Mouse (Mus musculus) thymus, adult 2 months (tissue): ENCODE data around the gene Ciz1. TPM values are rescaled to one million over a fixed set of nuclear protein-coding genes. Genes with fewer than 3 reads are reported as not detected.

ENCODE experiments used
- DNase-seq: peaks from one replicate; pipeline ENCODE4 v3.0.0; 2021
- H3K27ac ChIP-seq: fragments of 200-500 bp; 2 replicates; pipeline ENCODE4 v1.5.1; 2012; ENCODE audit warnings: low read length, control low read depth; ENCODE audit not compliant: control insufficient read depth, insufficient read depth
- H3K27me3 ChIP-seq: fragments of 200-500 bp; 2 replicates; pipeline ENCODE4 v1.6.1; 2012; ENCODE audit warnings: mild to moderate bottlenecking, low read length, moderate library complexity, mixed read lengths; ENCODE audit not compliant: control insufficient read depth, insufficient read depth
- H3K36me3 ChIP-seq: fragments of 200-500 bp; 2 replicates; pipeline ENCODE4 v1.6.1; 2012; ENCODE audit warnings: mild to moderate bottlenecking, low read length, moderate library complexity; ENCODE audit not compliant: control insufficient read depth, insufficient read depth
- H3K4me1 ChIP-seq: fragments of 200-500 bp; replicated peaks from 2 replicates; pipeline ENCODE4 v1.6.1; 2012; ENCODE audit warnings: low read length; ENCODE audit not compliant: control insufficient read depth, insufficient read depth
- H3K4me3 ChIP-seq: fragments of 200-500 bp; 2 replicates; pipeline ENCODE4 v1.5.1; 2012; ENCODE audit warnings: mild to moderate bottlenecking, low read length, control low read depth, moderate library complexity; ENCODE audit not compliant: control insufficient read depth, insufficient read depth
- CTCF ChIP-seq: fragments of 200-500 bp; IDR thresholded peaks from 2 replicates; pipeline ENCODE4 v1.5.1; 2012; ENCODE audit warnings: mild to moderate bottlenecking, control low read depth, low read length, moderate library complexity, borderline replicate concordance; ENCODE audit not compliant: control insufficient read depth, poor library complexity, insufficient read depth; ENCODE audit errors: extremely low read depth
- POLR2A ChIP-seq: fragments of 200-500 bp; IDR thresholded peaks from 2 replicates; pipeline ENCODE4 v1.6.1; 2012; ENCODE audit warnings: mild to moderate bottlenecking, low read length, control low read depth, moderate library complexity; ENCODE audit not compliant: control insufficient read depth, poor library complexity, insufficient read depth; ENCODE audit errors: extremely low read depth
- WGBS: fragments of 180-500 bp; shearing (Covaris S2); methylation state at CpG from one replicate; pipeline ENCODE4 v1.1.7; 2018; 5-methylcytosine and 5-hydroxymethylcytosine counted together
- polyA plus RNA-seq: library from polyadenylated mRNA; depleted of rRNA; stranded (reverse); fragments of >200 nt; gene quantifications from 2 replicates; pipeline ENCODE4 v1.2.3, GENCODE M21; 2012

Ciz1 gene
- polyA plus RNA-seq, 1 experiment = 517 TPM

DNA sequence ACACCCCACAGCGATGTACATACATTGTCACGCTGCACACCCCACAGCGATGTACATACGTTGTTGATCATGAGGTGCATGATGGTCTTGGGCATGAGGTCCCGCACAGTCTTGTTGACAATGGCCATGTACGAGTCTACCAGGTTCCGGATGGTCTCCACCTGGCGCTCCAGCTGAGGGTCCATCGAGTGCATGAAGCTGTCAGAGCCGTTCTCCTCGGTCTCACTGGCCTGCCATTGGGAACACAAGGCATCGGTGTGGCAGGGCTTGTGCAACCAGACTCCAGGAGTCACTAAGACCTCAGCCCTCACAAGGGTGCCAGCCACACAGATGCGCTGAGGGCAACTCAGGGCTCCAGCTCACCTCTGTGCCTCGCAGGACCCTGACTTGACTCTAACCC lies 37.3 kb upstream of the Ciz1 start:
- DNase-seq = no peak
- H3K27ac ChIP-seq = no peak overlapping the region
- TF ChIP-seq CTCF (no peak), POLR2A (no peak)
- H3K4me3 ChIP-seq = no peak overlapping the region
- peaks cover 14% of the 10 kb centered on the region; the same call in 1 of the 2 replicates for H3K27me3 ChIP-seq
- H3K36me3 ChIP-seq = no peaks in the 10 kb centered on the region
- 95% methylated on average over 14 of the region's 14 CpGs for WGBS
- peaks cover 11% of the 10 kb centered on the region for H3K4me1 ChIP-seq

DNA sequence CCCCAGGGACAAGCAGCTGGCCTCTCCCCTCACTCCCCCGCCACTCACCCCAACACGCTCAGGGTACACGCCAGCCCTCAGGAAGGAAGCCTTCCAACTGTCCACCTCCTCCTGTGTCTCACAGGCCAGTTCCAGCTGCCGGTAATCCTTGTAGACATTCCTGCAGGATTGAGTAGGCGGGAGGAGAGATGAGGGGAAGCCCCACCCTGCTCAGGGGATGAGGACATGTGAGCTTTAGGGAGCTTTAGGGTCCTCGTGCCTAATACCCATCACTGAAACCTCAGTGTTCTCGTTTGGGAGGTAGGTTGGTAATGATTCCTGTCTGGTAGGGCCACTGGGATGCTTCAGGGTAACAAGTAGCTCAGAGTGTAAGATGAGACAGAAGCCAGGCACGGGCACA lies 36.4 kb upstream of the Ciz1 start:
- TF ChIP-seq CTCF = no peak
- TF ChIP-seq POLR2A = no peak
- WGBS = 79% methylated on average over 8 of the region's 8 CpGs
- Histone ChIP-seq H3K27me3 (peaks cover 14% of the 10 kb centered on the region; the same call in 1 of the 2 replicates), H3K36me3 (no peaks in the 10 kb centered on the region), H3K27ac (no peak overlapping the region), H3K4me3 (no peak overlapping the region), H3K4me1 (peaks cover 11% of the 10 kb centered on the region)
- no peak for DNase-seq

DNA sequence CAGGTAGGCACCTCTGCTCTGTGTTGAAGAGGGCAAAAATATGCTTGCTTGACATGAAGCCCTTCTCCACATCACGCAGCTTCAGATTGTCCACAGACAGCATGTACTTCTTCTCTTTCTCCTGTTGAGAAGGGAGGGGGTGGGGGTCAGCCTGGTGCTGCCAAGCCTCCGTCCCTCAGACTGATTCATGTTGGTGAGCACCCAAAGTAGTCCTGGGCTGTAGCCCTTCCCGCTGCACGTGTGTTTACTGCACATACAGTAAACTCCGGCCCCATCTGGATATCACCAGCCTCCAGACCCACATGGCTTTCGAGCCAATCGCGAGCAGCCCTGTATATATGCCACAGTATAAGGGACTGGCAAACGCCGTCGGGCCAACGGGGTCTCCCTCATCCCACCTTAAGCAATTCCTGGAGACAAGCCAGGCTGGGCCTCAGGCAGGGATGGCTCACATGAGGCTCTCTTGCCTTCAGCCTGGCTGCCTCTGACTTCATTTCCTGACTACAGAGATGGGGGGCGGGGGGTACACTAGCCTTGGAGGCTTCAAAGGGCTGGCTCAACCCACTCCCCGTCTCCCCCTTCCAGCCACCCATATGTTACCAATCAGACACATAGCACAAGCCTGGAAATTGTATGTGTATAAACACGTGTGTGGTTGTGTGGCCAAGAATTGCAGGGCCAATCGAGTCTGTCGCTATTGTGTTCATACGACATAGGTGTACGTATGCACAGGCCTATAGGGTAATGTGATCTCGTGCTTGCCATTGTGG lies 35.1 kb upstream of the Ciz1 start:
- WGBS = 78% methylated on average over 20 of the region's 20 CpGs
- Histone ChIP-seq H3K36me3 (no peaks in the 10 kb centered on the region), H3K4me1 (peaks cover 4% of the 10 kb centered on the region; the same call in 1 of the 2 replicates), H3K27me3 (peaks cover 8% of the 10 kb centered on the region; the same call in 1 of the 2 replicates), H3K27ac (no peak overlapping the region), H3K4me3 (no peak overlapping the region)
- TF ChIP-seq CTCF = no peak
- no peak for TF ChIP-seq POLR2A
- DNase-seq = no peak

DNA sequence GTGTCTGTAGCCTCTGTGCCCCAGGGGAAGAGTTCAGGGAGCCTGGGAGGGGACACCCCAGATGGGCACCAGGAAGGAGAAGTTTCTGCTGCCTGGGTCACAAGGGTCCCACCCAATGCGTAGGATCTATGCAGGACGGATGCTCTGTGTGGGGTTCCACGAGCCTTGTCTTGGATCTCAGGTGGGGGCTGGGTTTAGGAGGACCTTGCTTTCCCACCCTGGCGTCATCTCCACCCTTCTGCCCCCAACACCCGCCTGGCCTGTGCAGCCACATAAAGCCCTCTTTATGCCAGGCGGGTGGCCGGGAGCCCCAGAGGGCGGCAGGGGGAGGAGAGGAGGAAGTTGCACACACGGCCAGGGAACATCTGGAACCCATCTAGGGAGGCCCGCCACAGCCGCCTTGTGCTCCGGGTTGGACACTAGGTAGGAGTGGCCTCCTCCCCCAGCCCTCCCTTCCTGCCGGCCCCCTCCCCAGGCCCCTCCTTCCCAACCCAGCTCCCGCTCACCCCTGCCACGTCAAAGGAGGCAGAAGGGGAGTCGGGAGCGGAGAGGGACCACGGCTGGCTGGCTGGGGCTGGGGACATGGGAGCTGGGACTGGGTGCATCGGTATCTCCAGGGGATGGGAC lies 34.2 kb upstream of the Ciz1 start:
- peaks cover 4% of the 10 kb centered on the region; the same call in 1 of the 2 replicates for H3K27me3 ChIP-seq

DNA sequence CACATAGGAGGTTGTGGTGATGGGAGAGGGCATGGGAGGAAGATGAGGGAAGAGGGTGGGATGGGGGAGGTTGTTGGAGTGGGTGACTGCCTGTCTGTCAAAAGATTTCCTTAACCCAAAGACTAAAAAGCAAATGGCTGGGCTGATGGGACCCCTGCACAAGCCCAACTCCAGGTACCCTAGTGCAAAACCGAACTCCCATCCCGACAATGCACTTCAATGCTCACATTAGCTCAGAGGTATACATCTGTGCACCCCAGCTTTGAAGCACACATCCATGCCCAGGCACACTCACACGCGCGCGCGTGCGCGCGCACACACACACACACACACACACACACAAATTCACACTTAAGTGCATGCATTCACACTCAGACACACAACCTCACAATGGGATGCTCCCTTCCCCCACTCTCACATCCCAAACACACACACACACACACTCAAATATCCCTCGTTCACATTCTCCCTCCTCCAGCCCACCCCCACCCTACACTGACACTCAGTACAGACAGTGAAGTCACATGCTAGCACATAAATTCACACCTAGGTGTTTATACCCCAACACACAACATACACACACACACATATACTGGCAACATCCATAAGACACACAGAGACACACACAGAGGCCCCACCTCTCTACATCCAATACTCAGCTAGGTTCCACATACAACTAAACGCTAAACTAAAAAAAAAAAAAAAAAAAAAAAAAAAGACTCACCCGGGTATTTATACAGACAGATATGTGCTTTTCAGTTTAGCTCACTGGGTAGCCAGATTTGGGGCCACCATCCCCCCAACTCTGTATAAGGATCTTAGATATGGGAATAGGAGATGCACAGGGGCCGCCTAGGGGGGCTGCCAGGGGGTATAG lies 33.2 kb upstream of the Ciz1 start:
- Histone ChIP-seq H3K36me3 (no peaks in the 10 kb centered on the region), H3K4me1 (no peaks in the 10 kb centered on the region), H3K4me3 (no peak overlapping the region), H3K27me3 (no peaks in the 10 kb centered on the region; the same call in 1 of the 2 replicates), H3K27ac (no peak overlapping the region)
- TF ChIP-seq CTCF (no peak), POLR2A (no peak)
- DNase-seq = no peak
- WGBS = 80% methylated on average over 14 of the region's 14 CpGs

More for the DNA sequence above, 34.2 kb upstream of the Ciz1 start:
- DNase-seq = no peak
- Histone ChIP-seq H3K36me3 (no peaks in the 10 kb centered on the region), H3K4me3 (no peak overlapping the region), H3K4me1 (no peaks in the 10 kb centered on the region), H3K27ac (no peak overlapping the region)
- WGBS = 12% methylated on average over 19 of the region's 19 CpGs
- no peak for TF ChIP-seq POLR2A
- TF ChIP-seq CTCF = no peak
